Mouse (Mus musculus) embryonic fibroblast, embryonic 13.5 days (primary cell): ENCODE measurements around the gene Hebp1.

ENCODE experiments used
- CTCF ChIP-seq: IDR thresholded peaks from 2 replicates; pipeline ENCODE4 v1.5.1; 2011; ENCODE audit warnings: mild to moderate bottlenecking, control low read depth, low read length, moderate library complexity, borderline replicate concordance; ENCODE audit not compliant: insufficient read depth
- POLR2A ChIP-seq: IDR thresholded peaks from 2 replicates; pipeline ENCODE4 v1.6.1; 2011; ENCODE audit warnings: low read depth, mild to moderate bottlenecking, control low read depth, low read length, moderate library complexity

DNA sequence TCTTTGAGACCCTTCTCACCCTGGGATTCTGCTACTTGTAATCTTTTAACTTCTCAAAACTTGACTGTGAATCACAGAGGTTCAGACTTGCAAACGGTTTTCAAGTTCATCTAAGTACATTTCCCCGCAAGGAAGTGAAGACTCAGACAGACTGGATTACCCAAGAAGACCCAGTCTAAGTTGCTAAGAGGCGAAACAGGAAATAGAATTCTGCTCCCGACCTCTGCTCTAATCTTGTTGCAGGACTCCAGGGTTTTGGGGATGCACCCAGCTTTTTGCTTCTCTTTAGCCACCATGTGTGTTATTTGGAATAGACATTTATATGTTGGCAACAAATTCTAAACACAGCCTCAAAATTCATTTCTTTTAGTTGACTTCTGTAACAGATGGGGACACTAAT lies 36.5 kb downstream of the Hebp1 start:
- TF ChIP-seq POLR2A (no peak), CTCF (no peak)
